Comparison of ENCODE assay signal across 7 mouse cellular contexts in genomic region chr4:132532981-132533916, GRCm38 (mm10). TPM values are rescaled to one million over a fixed set of nuclear protein-coding genes. Genes with fewer than 3 reads are reported as not detected.
DNase-seq lines count a peak whose midpoint lies in the region; ATAC-seq and TF ChIP-seq lines count a peak whose summit lies in the region.

Gene Atpif1, minus strand, starts transcription at chr4:132533659.

- peak within 1 kb of the TSS; percentile 49 for H3K4me3 ChIP-seq in intestine, postnatal 0 days (ENCODE audit: low read depth, low read length)
- H3K4me3 ChIP-seq in limb, embryonic 11.5 days (ENCODE audit: low read depth, low read length) = peak within 1 kb of the TSS; percentile 83
- H3K4me3 ChIP-seq in midbrain, embryonic 14.5 days (replicated peaks; ENCODE audit: low read depth, low read length) = peak within 1 kb of the TSS; percentile 68
- H3K4me3 ChIP-seq in spleen, adult 2 months (ENCODE audit: extremely low read depth, insufficient read depth, insufficient read length) = peak within 1 kb of the TSS; percentile 89

- peak; percentile 93 for DNase-seq in adrenal gland, postnatal 10 days
- DNase-seq in embryo, embryonic 9.5 days (ENCODE audit: extremely low spot score) = peak; percentile 91
- DNase-seq in gonadal fat pad, adult 2 months (ENCODE audit: low read depth) = no peak
- peak; percentile 93 for DNase-seq in limb, embryonic 11.5 days (ENCODE audit: low spot score)
- DNase-seq in midbrain, embryonic 14.5 days = peak; percentile 98
- DNase-seq in spleen, adult 2 months (ENCODE audit: low read depth in 1 of 2, low spot score in 2 of 2) = peak; percentile 83 to 85

- peak; percentile 86 for ATAC-seq in intestine, postnatal 0 days
- peak; percentile 85 for ATAC-seq in limb, embryonic 11.5 days (ENCODE audit: insufficient number of reproducible peaks, low FRiP score, low TSS enrichment, low read depth)
- ATAC-seq in midbrain, embryonic 14.5 days (ENCODE audit: low FRiP score, low TSS enrichment) = peak; percentile 91

- whole genome bisulfite sequencing in intestine, postnatal 0 days = under 1% methylated on average over 63 of the region's 63 CpGs
- WGBS in limb, embryonic 11.5 days = under 1% methylated on average over 63 of the region's 63 CpGs
- under 1% methylated on average over 63 of the region's 63 CpGs for WGBS in midbrain, embryonic 14.5 days
- under 1% methylated on average over 63 of the region's 63 CpGs for WGBS in spleen, adult 2 months

- H3K27me3 ChIP-seq in intestine, postnatal 0 days (replicated peaks; ENCODE audit: control insufficient read depth, insufficient read depth, low read length) = no peaks in the 10 kb centered on the region
- no peaks in the 10 kb centered on the region for H3K27me3 ChIP-seq in limb, embryonic 11.5 days (ENCODE audit: control insufficient read depth, insufficient read depth, low read length)
- H3K27me3 ChIP-seq in midbrain, embryonic 14.5 days (ENCODE audit: control insufficient read depth, insufficient read depth, low read length) = no peaks in the 10 kb centered on the region
- H3K27me3 ChIP-seq in spleen, adult 2 months (ENCODE audit: control insufficient read depth, insufficient read depth, low read length) = no peaks in the 10 kb centered on the region

- peak within 1 kb of the TSS; percentile 87 for H3K27ac ChIP-seq in intestine, postnatal 0 days (ENCODE audit: low read depth, low read length)
- peak within 1 kb of the TSS; percentile 82 for H3K27ac ChIP-seq in limb, embryonic 11.5 days (replicated peaks; ENCODE audit: low read depth, low read length)
- peak within 1 kb of the TSS; percentile 96 for H3K27ac ChIP-seq in midbrain, embryonic 14.5 days (replicated peaks; ENCODE audit: low read depth, low read length)
- H3K27ac ChIP-seq in spleen, adult 2 months (ENCODE audit: insufficient read depth, low read length) = peak within 1 kb of the TSS; percentile 73

- peak; percentile 35 for TF ChIP-seq CTCF in intestine, postnatal 0 days (IDR thresholded peaks at IDR 0.05; ENCODE audit: low read depth)
- no peak for TF ChIP-seq CTCF in spleen, adult 2 months (IDR thresholded peaks at IDR 0.05; ENCODE audit: extremely low read depth, insufficient read depth, insufficient read length, insufficient replicate concordance)

- peak; percentile 43; the same call in 1 of the 2 replicates for TF ChIP-seq POLR2A in spleen, adult 2 months (IDR thresholded peaks at IDR 0.05; ENCODE audit: low read depth, low read length)

- 0 out of 2 replicates have a peak, but pooled peaks cover 13% of the 10 kb centered on the region for H3K36me3 ChIP-seq in intestine, postnatal 0 days (ENCODE audit: control insufficient read depth, insufficient read depth)
- peaks cover 13% of the 10 kb centered on the region for H3K36me3 ChIP-seq in limb, embryonic 11.5 days (ENCODE audit: control insufficient read depth, insufficient read depth, low read length)
- peaks cover 20% of the 10 kb centered on the region for H3K36me3 ChIP-seq in midbrain, embryonic 14.5 days (ENCODE audit: control insufficient read depth, insufficient read depth, low read length)
- peaks cover 2% of the 10 kb centered on the region; the same call in 1 of the 2 replicates for H3K36me3 ChIP-seq in spleen, adult 2 months (ENCODE audit: control insufficient read depth, insufficient read depth, low read length)

- peak within 1 kb of the TSS; percentile 48 for H3K9ac ChIP-seq in intestine, postnatal 0 days (ENCODE audit: low read depth, low read length)
- H3K9ac ChIP-seq in limb, embryonic 11.5 days (ENCODE audit: low read length) = peak within 1 kb of the TSS; percentile 97
- H3K9ac ChIP-seq in midbrain, embryonic 14.5 days (replicated peaks; ENCODE audit: low read length) = peak within 1 kb of the TSS; percentile 89

- H3K4me1 ChIP-seq in intestine, postnatal 0 days (replicated peaks; ENCODE audit: control insufficient read depth, insufficient read depth, low read length) = peaks cover 4% of the 10 kb centered on the region
- H3K4me1 ChIP-seq in limb, embryonic 11.5 days (ENCODE audit: control insufficient read depth, insufficient read depth, low read length) = peaks cover 4% of the 10 kb centered on the region; the same call in 1 of the 2 replicates
- H3K4me1 ChIP-seq in midbrain, embryonic 14.5 days (ENCODE audit: control insufficient read depth, insufficient read depth, low read length) = peaks cover 30% of the 10 kb centered on the region
- no peaks in the 10 kb centered on the region; the same call in 1 of the 2 replicates for H3K4me1 ChIP-seq in spleen, adult 2 months (ENCODE audit: control insufficient read depth, insufficient read depth, insufficient read length)

- no peaks in the 10 kb centered on the region for H3K9me3 ChIP-seq in intestine, postnatal 0 days (ENCODE audit: control insufficient read depth)
- H3K9me3 ChIP-seq in limb, embryonic 11.5 days (ENCODE audit: control insufficient read depth, low read length) = no peaks in the 10 kb centered on the region
- H3K9me3 ChIP-seq in midbrain, embryonic 14.5 days (ENCODE audit: control insufficient read depth, low read length) = no peaks in the 10 kb centered on the region

- peak within 1 kb of the TSS; percentile 63 for H3K4me2 ChIP-seq in intestine, postnatal 0 days (replicated peaks; ENCODE audit: low read depth)
- peak within 1 kb of the TSS; percentile 92 for H3K4me2 ChIP-seq in limb, embryonic 11.5 days (ENCODE audit: low read depth, severe bottlenecking)
- H3K4me2 ChIP-seq in midbrain, embryonic 14.5 days (ENCODE audit: low read length) = peak within 1 kb of the TSS; percentile 71

RNA-seq across cellular contexts. Expression of gene Atpif1, which starts in this region (rescaled TPM):
- total RNA-seq in adrenal gland, postnatal 10 days (2021) = 100 to 1,000 TPM; 311 to 337 TPM
- polyA plus RNA-seq in gonadal fat pad, adult 2 months (2012; rRNA removed) = 100 and 148 TPM in 2 replicates
- 1,746 and 1,835 TPM in 2 replicates for polyA plus RNA-seq in intestine, postnatal 0 days (2015; fragmentation: Nextera tagmentation; extraction: Ambion mirVana)
- 1,066 and 1,093 TPM in 2 replicates for polyA plus RNA-seq in limb, embryonic 11.5 days (2014; fragmentation: Nextera tagmentation; extraction: Ambion mirVana)
- polyA plus RNA-seq in midbrain, embryonic 14.5 days (2014; fragmentation: Nextera tagmentation; extraction: Ambion mirVana) = 1,327 and 1,547 TPM in 2 replicates
- polyA plus RNA-seq in spleen, adult 2 months (2012; rRNA removed) = 69.5 and 73.4 TPM in 2 replicates
